Mouse (Mus musculus): ENCODE measurements at regions not wholly inside any gene's neighbourhood (a gene's known extent, or its start where the extent isn't known, plus 50 kb on each side); places are given as distances from the start of the nearest gene placed in this dataset.

DNA sequence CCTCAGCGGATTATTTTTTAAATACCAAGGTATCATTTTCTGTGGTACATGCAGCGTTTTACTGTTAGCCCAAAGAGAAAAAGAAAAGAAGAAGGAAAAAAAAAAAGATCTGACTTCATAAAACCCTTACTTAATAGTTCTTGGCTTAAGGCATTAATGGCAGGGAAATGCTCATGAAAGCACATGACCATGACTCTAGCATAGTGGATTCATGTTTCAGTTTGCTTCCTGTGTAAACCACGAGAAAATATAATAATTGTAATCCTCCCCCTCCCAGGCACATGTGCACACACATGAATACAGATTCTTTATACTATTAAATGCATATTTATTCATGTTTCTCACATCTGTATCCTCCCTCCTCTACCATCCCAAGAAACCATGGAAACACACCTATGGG, 486.9 kb upstream of the Gm9747 start:
- no peaks in the 10 kb centered on the region for H3K27me3 ChIP-seq (ENCODE audit: control insufficient read depth, insufficient read depth, low read length)
- no peaks in the 10 kb centered on the region for H3K36me3 ChIP-seq (ENCODE audit: control insufficient read depth, insufficient read depth, low read length)
- DNase-seq (ENCODE audit: low spot score), result no peak
- H3K4me2 ChIP-seq (ENCODE audit: low read depth), result no peak overlapping the region
- ATAC-seq (ENCODE audit: insufficient read depth, low FRiP score, low TSS enrichment), result no peak
- 75% methylated on average over 3 of the region's 3 CpGs for WGBS
- H3K9ac ChIP-seq (ENCODE audit: low read length), result no peak overlapping the region
- H3K4me1 ChIP-seq (ENCODE audit: control insufficient read depth, insufficient read depth, low read length), result peaks cover 6% of the 10 kb centered on the region
- H3K27ac ChIP-seq (ENCODE audit: low read depth, low read length), result no peak overlapping the region
- H3K4me3 ChIP-seq (ENCODE audit: low read depth, low read length), result no peak overlapping the region
- H3K9me3 ChIP-seq (ENCODE audit: control insufficient read depth, low read length), result no peaks in the 10 kb centered on the region

DNA sequence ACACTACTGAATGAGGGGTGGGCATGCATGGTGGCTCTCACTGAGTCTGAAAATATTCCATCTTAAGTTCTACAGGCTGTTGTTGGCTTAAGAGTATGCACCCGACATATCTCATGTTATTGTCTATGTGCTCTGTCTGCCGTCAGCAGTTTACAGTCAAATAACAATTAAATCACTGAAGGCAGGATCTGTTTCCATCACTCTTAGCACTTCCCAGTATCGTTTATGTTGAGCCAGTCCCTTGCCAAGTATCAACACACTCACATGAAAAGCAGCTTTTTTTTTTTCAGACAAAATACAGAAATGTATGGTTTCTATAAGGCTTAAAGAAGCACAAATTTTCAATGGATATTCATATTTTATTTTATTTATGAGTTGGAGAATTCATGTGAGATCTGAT, 485.9 kb upstream of the Gm9747 start:
- WGBS, result 90% methylated on average over 3 of the region's 3 CpGs
- no peaks in the 10 kb centered on the region for H3K9me3 ChIP-seq (ENCODE audit: control insufficient read depth, low read length)
- H3K36me3 ChIP-seq (ENCODE audit: control insufficient read depth, insufficient read depth, low read length), result no peaks in the 10 kb centered on the region
- ATAC-seq (ENCODE audit: insufficient read depth, low FRiP score, low TSS enrichment) (no peak), DNase-seq (ENCODE audit: low spot score) (no peak)
- no peak overlapping the region for H3K9ac ChIP-seq (ENCODE audit: low read length)
- H3K27ac ChIP-seq (ENCODE audit: low read depth, low read length), result no peak overlapping the region
- no peaks in the 10 kb centered on the region for H3K27me3 ChIP-seq (ENCODE audit: control insufficient read depth, insufficient read depth, low read length)
- no peak overlapping the region for H3K4me3 ChIP-seq (ENCODE audit: low read depth, low read length)
- H3K4me1 ChIP-seq (ENCODE audit: control insufficient read depth, insufficient read depth, low read length), result peaks cover 6% of the 10 kb centered on the region
- no peak overlapping the region for H3K4me2 ChIP-seq (ENCODE audit: low read depth)

DNA sequence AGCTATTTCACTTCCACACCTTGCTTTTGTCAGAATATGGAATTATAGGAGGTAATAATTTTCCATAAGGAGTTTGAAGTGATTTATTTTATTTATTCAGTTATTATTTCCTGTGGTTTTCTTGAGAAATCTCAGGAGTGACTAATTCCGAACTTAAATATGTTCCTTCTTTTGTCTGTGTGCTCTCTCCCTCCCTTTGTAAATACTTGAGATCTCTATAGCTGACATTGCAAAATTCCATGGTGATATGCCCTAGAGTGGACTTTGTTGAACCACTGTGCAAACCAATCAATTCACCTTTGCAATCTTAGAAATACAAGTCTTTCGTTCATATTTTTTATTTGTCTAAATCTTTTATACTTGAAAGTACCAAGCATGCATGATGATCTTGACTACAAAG, 478.8 kb upstream of the Gm9747 start:
- no peaks in the 10 kb centered on the region for H3K4me1 ChIP-seq (ENCODE audit: control insufficient read depth, insufficient read depth, low read length)
- H3K27me3 ChIP-seq (ENCODE audit: control insufficient read depth, insufficient read depth, low read length), result no peaks in the 10 kb centered on the region
- no peak overlapping the region for H3K4me2 ChIP-seq (ENCODE audit: low read depth)
- no peaks in the 10 kb centered on the region for H3K9me3 ChIP-seq (ENCODE audit: control insufficient read depth, low read length)
- no peak for DNase-seq (ENCODE audit: low spot score)
- no peak overlapping the region for H3K27ac ChIP-seq (ENCODE audit: low read depth, low read length)
- H3K9ac ChIP-seq (ENCODE audit: low read length), result no peak overlapping the region
- ATAC-seq (ENCODE audit: insufficient read depth, low FRiP score, low TSS enrichment), result no peak
- H3K36me3 ChIP-seq (ENCODE audit: control insufficient read depth, insufficient read depth, low read length), result no peaks in the 10 kb centered on the region
- no peak overlapping the region for H3K4me3 ChIP-seq (ENCODE audit: low read depth, low read length)
- 88% methylated on average over 2 of the region's 2 CpGs for WGBS

DNA sequence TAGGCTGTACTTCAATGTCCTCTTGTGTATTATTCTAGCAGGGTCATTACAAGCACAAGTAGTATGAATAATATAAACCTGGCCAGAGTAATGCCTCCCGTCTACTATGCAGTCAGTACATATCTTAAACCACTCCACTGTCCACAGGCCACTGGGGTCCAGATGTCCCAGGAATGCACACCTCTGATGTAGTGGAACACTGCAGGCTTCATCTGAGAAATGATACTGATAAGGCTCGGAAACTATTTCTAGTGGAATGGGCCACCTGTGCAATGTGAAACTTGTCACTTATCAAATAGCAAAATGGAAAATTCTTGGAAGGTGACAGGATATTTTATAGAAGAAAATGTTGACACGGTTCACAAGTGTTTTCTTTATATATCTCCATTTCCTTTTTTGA, 477.6 kb upstream of the Gm9747 start:
- no peak for ATAC-seq (ENCODE audit: insufficient read depth, low FRiP score, low TSS enrichment)

DNA sequence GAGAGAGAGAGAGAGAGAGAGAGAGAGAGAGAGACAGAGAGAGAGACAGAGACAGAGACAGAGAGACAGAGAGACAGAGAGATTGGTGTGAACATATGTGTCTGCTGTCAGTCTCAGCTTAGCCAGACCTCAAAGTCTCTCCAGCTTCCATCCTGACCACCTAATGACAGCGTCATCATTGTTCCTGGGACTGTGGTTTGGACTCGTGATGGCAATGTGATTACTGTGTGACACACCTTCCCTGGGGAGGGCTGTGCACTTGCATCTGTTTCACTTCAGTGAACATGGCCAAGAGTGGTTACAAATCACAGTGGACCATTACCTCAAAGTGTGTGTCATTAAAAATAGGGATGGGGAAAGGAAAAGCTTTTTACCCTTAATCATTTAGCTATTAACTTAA, 477.2 kb upstream of the Gm9747 start:
- H3K27me3 ChIP-seq (ENCODE audit: control insufficient read depth, insufficient read depth, low read length), result no peaks in the 10 kb centered on the region
- H3K36me3 ChIP-seq (ENCODE audit: control insufficient read depth, insufficient read depth, low read length), result no peaks in the 10 kb centered on the region
- H3K9ac ChIP-seq (ENCODE audit: low read length), result no peak overlapping the region
- WGBS, result 71% methylated on average over 2 of the region's 2 CpGs
- no peak overlapping the region for H3K27ac ChIP-seq (ENCODE audit: low read depth, low read length)
- H3K4me3 ChIP-seq (ENCODE audit: low read depth, low read length), result no peak overlapping the region
- ATAC-seq (ENCODE audit: insufficient read depth, low FRiP score, low TSS enrichment) (no peak), DNase-seq (ENCODE audit: low spot score) (no peak)
- H3K4me2 ChIP-seq (ENCODE audit: low read depth), result no peak overlapping the region
- H3K9me3 ChIP-seq (ENCODE audit: control insufficient read depth, low read length), result no peaks in the 10 kb centered on the region
- no peaks in the 10 kb centered on the region for H3K4me1 ChIP-seq (ENCODE audit: control insufficient read depth, insufficient read depth, low read length)

More for the DNA sequence above, 477.6 kb upstream of the Gm9747 start:
- Histone ChIP-seq H3K36me3 (ENCODE audit: control insufficient read depth, insufficient read depth, low read length) (no peaks in the 10 kb centered on the region), H3K27ac (ENCODE audit: low read depth, low read length) (no peak overlapping the region), H3K4me1 (ENCODE audit: control insufficient read depth, insufficient read depth, low read length) (no peaks in the 10 kb centered on the region), H3K4me3 (ENCODE audit: low read depth, low read length) (no peak overlapping the region), H3K9ac (ENCODE audit: low read length) (no peak overlapping the region), H3K9me3 (ENCODE audit: control insufficient read depth, low read length) (no peaks in the 10 kb centered on the region), H3K27me3 (ENCODE audit: control insufficient read depth, insufficient read depth, low read length) (no peaks in the 10 kb centered on the region), H3K4me2 (ENCODE audit: low read depth) (no peak overlapping the region)
- no peak for DNase-seq (ENCODE audit: low spot score)
- 83% methylated on average over 3 of the region's 3 CpGs for WGBS

DNA sequence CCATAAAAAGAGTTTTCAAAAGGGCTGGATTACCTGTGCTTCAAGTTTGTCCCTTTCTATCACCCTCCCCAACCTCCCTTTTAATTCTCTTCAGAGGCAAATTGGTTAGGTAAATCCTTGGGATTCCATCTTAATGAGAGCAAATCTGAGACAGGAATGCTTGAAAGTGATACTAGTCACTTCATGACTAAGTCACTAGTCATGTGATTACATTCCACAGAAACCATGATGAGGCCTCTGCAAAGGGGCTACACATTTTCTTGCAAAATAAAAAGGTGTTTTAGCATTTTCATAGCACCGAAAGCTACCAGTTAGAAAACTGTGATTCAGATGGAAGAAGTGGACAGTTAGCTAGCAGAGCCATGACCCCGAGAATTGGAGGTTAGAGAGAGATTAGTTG, 473.0 kb upstream of the Gm9747 start:
- Histone ChIP-seq H3K36me3 (ENCODE audit: control insufficient read depth, insufficient read depth, low read length) (no peaks in the 10 kb centered on the region), H3K27me3 (ENCODE audit: control insufficient read depth, insufficient read depth, low read length) (no peaks in the 10 kb centered on the region), H3K4me2 (ENCODE audit: low read depth) (no peak overlapping the region), H3K27ac (ENCODE audit: low read depth, low read length) (no peak overlapping the region), H3K9me3 (ENCODE audit: control insufficient read depth, low read length) (no peaks in the 10 kb centered on the region), H3K9ac (ENCODE audit: low read length) (no peak overlapping the region), H3K4me3 (ENCODE audit: low read depth, low read length) (no peak overlapping the region), H3K4me1 (ENCODE audit: control insufficient read depth, insufficient read depth, low read length) (no peaks in the 10 kb centered on the region)
- WGBS, result 88% methylated on average over 2 of the region's 2 CpGs
- DNase-seq (ENCODE audit: low spot score), result no peak
- ATAC-seq (ENCODE audit: insufficient read depth, low FRiP score, low TSS enrichment), result no peak

DNA sequence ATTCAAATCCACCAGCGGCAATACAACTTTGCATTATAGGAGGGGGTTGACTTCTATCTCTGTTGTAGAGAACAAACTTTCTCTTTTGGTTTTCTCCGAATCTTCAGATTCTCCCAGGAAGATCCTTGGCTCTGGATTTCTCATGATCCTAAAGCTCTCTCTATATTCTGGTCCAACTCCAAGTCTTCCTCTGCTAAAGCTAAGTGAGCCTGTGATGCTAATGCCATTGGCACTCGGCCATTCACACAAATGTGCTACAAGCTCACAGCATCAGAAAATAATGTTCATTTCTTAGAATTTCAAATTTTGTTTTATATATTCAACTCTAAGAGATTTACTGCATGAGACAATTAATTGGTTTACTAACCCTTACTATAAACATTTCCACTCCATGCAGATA, 461.2 kb upstream of the Gm9747 start:
- H3K36me3 ChIP-seq (ENCODE audit: control insufficient read depth, insufficient read depth, low read length), result no peaks in the 10 kb centered on the region
- H3K4me1 ChIP-seq (ENCODE audit: control insufficient read depth, insufficient read depth, low read length), result no peaks in the 10 kb centered on the region
- DNase-seq (ENCODE audit: low spot score), result no peak
- no peak overlapping the region for H3K4me2 ChIP-seq (ENCODE audit: low read depth)
- H3K9me3 ChIP-seq (ENCODE audit: control insufficient read depth, low read length), result no peaks in the 10 kb centered on the region
- no peak overlapping the region for H3K4me3 ChIP-seq (ENCODE audit: low read depth, low read length)
- 90% methylated on average over 3 of the region's 3 CpGs for WGBS
- H3K27ac ChIP-seq (ENCODE audit: low read depth, low read length), result no peak overlapping the region
- no peak for ATAC-seq (ENCODE audit: insufficient read depth, low FRiP score, low TSS enrichment)
- no peak overlapping the region for H3K9ac ChIP-seq (ENCODE audit: low read length)
- H3K27me3 ChIP-seq (ENCODE audit: control insufficient read depth, insufficient read depth, low read length), result no peaks in the 10 kb centered on the region

DNA sequence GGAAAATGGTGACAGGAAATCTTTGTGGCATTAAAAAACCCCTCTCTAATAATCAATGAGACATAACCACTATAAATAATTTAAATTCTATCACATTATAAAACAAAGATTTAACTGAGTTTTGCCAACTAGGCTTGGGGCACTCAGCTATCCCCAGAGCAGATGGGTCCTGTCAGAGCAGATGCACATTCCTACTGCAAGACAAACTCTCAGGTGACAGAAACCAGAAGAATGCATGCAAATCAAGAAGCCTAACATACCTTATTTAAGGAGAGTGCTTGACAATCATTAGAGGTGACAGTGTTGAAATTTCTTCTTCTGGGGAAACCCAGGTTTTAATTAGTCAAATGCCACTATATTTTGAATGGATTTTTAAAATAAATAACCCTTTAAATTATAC, 452.3 kb upstream of the Gm9747 start:
- ATAC-seq (ENCODE audit: insufficient read depth, low FRiP score, low TSS enrichment) (no peak), DNase-seq (ENCODE audit: low spot score) (no peak)
- Histone ChIP-seq H3K4me1 (ENCODE audit: control insufficient read depth, insufficient read depth, low read length) (no peaks in the 10 kb centered on the region), H3K27ac (ENCODE audit: low read depth, low read length) (no peak overlapping the region), H3K9ac (ENCODE audit: low read length) (no peak overlapping the region), H3K4me3 (ENCODE audit: low read depth, low read length) (no peak overlapping the region), H3K27me3 (ENCODE audit: control insufficient read depth, insufficient read depth, low read length) (no peaks in the 10 kb centered on the region), H3K9me3 (ENCODE audit: control insufficient read depth, low read length) (no peaks in the 10 kb centered on the region), H3K36me3 (ENCODE audit: control insufficient read depth, insufficient read depth, low read length) (no peaks in the 10 kb centered on the region), H3K4me2 (ENCODE audit: low read depth) (no peak overlapping the region)

DNA sequence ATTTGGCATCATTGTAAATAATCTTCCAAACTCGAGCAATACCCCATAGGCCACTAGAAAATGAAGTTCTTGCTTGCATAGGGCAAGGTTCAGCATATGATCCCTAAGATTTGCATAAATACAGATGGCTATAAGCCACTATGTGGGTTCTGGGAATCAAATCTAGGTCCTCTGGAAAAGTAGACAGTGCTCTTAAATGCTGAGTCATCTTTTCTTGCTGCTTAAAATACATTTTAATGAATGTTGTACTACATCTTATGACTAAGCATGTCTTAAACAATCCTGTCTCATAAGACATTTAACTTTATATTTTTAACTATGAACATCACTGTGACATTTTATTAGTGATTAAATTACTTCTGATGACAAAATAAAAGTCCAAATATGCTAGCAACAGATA, 448.6 kb upstream of the Gm9747 start:
- DNase-seq (ENCODE audit: low spot score) (no peak), ATAC-seq (ENCODE audit: insufficient read depth, low FRiP score, low TSS enrichment) (no peak)
- WGBS, result 61% methylated on average over 1 of the region's 1 CpGs
- Histone ChIP-seq H3K4me2 (ENCODE audit: low read depth) (no peak overlapping the region), H3K4me1 (ENCODE audit: control insufficient read depth, insufficient read depth, low read length) (no peaks in the 10 kb centered on the region), H3K36me3 (ENCODE audit: control insufficient read depth, insufficient read depth, low read length) (no peaks in the 10 kb centered on the region), H3K27ac (ENCODE audit: low read depth, low read length) (no peak overlapping the region), H3K9ac (ENCODE audit: low read length) (no peak overlapping the region), H3K4me3 (ENCODE audit: low read depth, low read length) (no peak overlapping the region), H3K9me3 (ENCODE audit: control insufficient read depth, low read length) (no peaks in the 10 kb centered on the region), H3K27me3 (ENCODE audit: control insufficient read depth, insufficient read depth, low read length) (no peaks in the 10 kb centered on the region)

All from neural tube, embryonic 11.5 days (tissue).